Mouse (Mus musculus): ENCODE measurements around the gene Tmem184a.

- TF ChIP-seq EP300 (optimal IDR thresholded peaks at IDR 0.05) (no peak), CTCF (IDR thresholded peaks at IDR 0.05; ENCODE audit: low read depth) (no peak)
Measured at GRCm38 (mm10) chr5:139756586-139756985, 63.1 kb downstream of the Tmem184a start.
